Mouse (Mus musculus): ENCODE measurements around the gene Adgre1. TPM values are rescaled to one million over a fixed set of nuclear protein-coding genes. Genes with fewer than 3 reads are reported as not detected.
A peak's percentile ranks its signal among the peaks of the same experiment; 100 is the strongest.

Adgre1 gene
- polyA plus RNA-seq, 1 experiment from 2014 or later: 1.3 TPM

DNA sequence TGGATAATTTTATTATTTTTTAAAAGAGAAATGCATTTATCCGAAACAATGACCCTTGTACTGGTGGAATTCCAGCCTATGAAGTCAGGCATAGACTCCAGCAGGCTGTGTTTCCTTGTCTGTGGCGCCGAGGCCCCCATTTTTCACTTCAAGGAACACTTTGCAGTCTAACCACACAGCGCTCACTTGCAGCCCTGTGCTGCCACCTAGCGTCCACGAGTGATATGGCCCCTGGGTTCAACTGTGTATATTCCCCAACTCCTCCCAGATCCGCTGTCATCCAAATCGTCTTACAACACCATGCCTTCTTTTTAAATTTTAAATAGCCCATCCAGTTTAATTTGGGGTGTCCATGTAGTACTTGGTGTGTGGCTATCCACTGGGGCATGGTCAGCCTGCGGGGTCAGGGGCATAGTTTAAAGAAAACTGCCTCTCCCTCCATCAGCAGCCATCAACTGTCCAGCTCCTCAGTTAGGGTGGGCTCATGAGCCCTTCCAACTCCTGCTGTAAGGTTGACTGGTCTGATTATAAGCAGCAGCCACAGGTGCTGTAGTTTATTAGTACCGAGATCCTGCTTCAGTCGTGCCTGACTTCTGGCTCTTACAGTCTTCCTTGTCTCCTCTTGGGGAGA lies 22.7 kb upstream of the Adgre1 start:
- 15% methylated on average over 11 of the region's 11 CpGs for WGBS
- H3K27me3 ChIP-seq (ENCODE audit: control insufficient read depth, insufficient read depth, low read length): no peaks in the 10 kb centered on the region
- H3K36me3 ChIP-seq (ENCODE audit: control insufficient read depth, insufficient read depth, low read length): no peaks in the 10 kb centered on the region
- H3K4me1 ChIP-seq (ENCODE audit: control insufficient read depth, insufficient read depth, low read length): no peaks in the 10 kb centered on the region
- H3K9me3 ChIP-seq (ENCODE audit: control insufficient read depth, low read length): no peaks in the 10 kb centered on the region
- H3K4me3 ChIP-seq (ENCODE audit: low read depth, low read length): no peak overlapping the region
- no peak overlapping the region for H3K27ac ChIP-seq (replicated peaks; ENCODE audit: low read depth, low read length)
- no peak overlapping the region for H3K4me2 ChIP-seq (ENCODE audit: low read depth, severe bottlenecking)
- no peak overlapping the region for H3K9ac ChIP-seq (ENCODE audit: low read length)
- DNase-seq (ENCODE audit: low spot score) (peak; percentile 95), ATAC-seq (ENCODE audit: insufficient number of reproducible peaks, low FRiP score, low TSS enrichment, low read depth) (peak; percentile 66)

DNA sequence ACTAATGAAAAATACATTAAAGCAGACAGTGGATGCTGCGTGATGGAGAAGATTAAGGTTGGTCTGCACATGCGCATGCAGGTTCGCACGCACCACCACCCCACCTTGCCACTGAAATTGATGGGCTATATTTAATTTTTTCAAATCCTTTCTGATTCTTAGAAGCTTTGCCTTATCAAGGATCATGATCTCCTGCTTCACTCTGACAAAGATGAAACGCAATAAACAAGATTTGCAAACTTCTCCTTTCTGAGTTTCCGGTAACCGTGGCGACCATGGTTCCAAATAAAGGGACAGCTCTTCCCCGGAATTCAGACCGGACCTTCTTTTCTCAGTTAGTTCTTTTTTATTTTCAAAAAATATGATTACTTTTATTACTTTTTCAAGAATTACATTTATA lies 20.5 kb upstream of the Adgre1 start:
- H3K9me3 ChIP-seq (ENCODE audit: control insufficient read depth, low read length): no peaks in the 10 kb centered on the region; the same call in 1 of the 2 replicates
- no peak for DNase-seq (ENCODE audit: low spot score)
- H3K36me3 ChIP-seq (ENCODE audit: control insufficient read depth, insufficient read depth, low read length): no peaks in the 10 kb centered on the region
- H3K9ac ChIP-seq (ENCODE audit: low read length): no peak overlapping the region
- 93% methylated on average over 10 of the region's 10 CpGs for WGBS
- no peaks in the 10 kb centered on the region for H3K27me3 ChIP-seq (ENCODE audit: control insufficient read depth, insufficient read depth, low read length)
- H3K4me2 ChIP-seq (ENCODE audit: low read depth, severe bottlenecking): no peak overlapping the region
- no peak for ATAC-seq (ENCODE audit: insufficient number of reproducible peaks, low FRiP score, low TSS enrichment, low read depth)
- no peak overlapping the region for H3K4me3 ChIP-seq (ENCODE audit: low read depth, low read length)
- no peaks in the 10 kb centered on the region for H3K4me1 ChIP-seq (ENCODE audit: control insufficient read depth, insufficient read depth, low read length)
- H3K27ac ChIP-seq (replicated peaks; ENCODE audit: low read depth, low read length): no peak overlapping the region

DNA sequence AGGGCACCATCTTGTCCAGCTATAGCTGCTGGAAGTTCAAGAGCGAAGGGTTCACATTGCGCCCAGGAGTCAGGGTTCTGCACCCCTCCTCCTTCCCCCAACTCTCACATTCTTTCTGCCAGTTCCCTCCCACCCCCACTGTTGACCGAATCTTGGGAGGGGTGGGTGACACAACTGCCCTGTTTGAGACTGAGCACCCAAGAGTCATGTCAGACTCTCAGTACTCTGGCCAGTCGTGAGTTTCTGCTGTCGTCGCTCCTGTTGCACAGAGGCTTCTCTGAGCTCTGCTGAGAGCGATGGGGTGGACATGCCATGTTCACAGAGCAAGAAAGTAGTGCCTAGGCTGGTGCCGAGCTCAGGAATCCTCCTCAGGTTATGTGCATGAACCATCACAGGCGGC lies 19.2 kb upstream of the Adgre1 start:
- Histone ChIP-seq H3K4me3 (ENCODE audit: low read depth, low read length) (no peak overlapping the region), H3K27ac (replicated peaks; ENCODE audit: low read depth, low read length) (no peak overlapping the region), H3K36me3 (ENCODE audit: control insufficient read depth, insufficient read depth, low read length) (no peaks in the 10 kb centered on the region), H3K4me1 (ENCODE audit: control insufficient read depth, insufficient read depth, low read length) (no peaks in the 10 kb centered on the region), H3K9me3 (ENCODE audit: control insufficient read depth, low read length) (no peaks in the 10 kb centered on the region; the same call in 1 of the 2 replicates), H3K4me2 (ENCODE audit: low read depth, severe bottlenecking) (no peak overlapping the region), H3K9ac (ENCODE audit: low read length) (no peak overlapping the region), H3K27me3 (ENCODE audit: control insufficient read depth, insufficient read depth, low read length) (no peaks in the 10 kb centered on the region)
- DNase-seq (ENCODE audit: low spot score): no peak
- ATAC-seq (ENCODE audit: insufficient number of reproducible peaks, low FRiP score, low TSS enrichment, low read depth): no peak
- 74% methylated on average over 9 of the region's 9 CpGs for WGBS

DNA sequence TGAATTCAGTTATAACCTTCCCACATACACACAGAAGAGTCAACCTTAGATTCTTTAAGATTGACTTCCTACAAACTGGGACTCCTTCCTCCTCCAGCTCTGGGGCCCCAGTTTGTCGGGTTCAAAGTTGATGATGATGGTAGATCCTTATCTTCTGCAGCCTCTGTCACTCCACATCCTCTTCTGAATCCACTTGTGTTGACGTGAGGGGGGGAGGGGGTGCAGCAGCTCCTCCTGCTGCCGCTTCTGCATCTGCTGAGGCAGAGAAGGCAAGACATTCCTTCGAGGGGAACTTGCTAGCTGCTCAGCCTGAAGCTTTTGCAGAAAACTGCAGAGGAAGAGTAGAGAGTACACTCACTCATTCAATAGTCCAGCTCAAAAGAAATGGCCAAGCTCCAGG lies 16.9 kb upstream of the Adgre1 start:
- no peak overlapping the region for H3K4me3 ChIP-seq (ENCODE audit: low read depth, low read length)
- DNase-seq (ENCODE audit: low spot score): no peak
- H3K9me3 ChIP-seq (ENCODE audit: control insufficient read depth, low read length): no peaks in the 10 kb centered on the region; the same call in 1 of the 2 replicates
- no peaks in the 10 kb centered on the region for H3K27me3 ChIP-seq (ENCODE audit: control insufficient read depth, insufficient read depth, low read length)
- no peak overlapping the region for H3K4me2 ChIP-seq (ENCODE audit: low read depth, severe bottlenecking)
- no peaks in the 10 kb centered on the region for H3K4me1 ChIP-seq (ENCODE audit: control insufficient read depth, insufficient read depth, low read length)
- no peak for ATAC-seq (ENCODE audit: insufficient number of reproducible peaks, low FRiP score, low TSS enrichment, low read depth)
- WGBS: 76% methylated on average over 4 of the region's 4 CpGs
- H3K36me3 ChIP-seq (ENCODE audit: control insufficient read depth, insufficient read depth, low read length): no peaks in the 10 kb centered on the region
- H3K9ac ChIP-seq (ENCODE audit: low read length): no peak overlapping the region
- H3K27ac ChIP-seq (replicated peaks; ENCODE audit: low read depth, low read length): no peak overlapping the region

DNA sequence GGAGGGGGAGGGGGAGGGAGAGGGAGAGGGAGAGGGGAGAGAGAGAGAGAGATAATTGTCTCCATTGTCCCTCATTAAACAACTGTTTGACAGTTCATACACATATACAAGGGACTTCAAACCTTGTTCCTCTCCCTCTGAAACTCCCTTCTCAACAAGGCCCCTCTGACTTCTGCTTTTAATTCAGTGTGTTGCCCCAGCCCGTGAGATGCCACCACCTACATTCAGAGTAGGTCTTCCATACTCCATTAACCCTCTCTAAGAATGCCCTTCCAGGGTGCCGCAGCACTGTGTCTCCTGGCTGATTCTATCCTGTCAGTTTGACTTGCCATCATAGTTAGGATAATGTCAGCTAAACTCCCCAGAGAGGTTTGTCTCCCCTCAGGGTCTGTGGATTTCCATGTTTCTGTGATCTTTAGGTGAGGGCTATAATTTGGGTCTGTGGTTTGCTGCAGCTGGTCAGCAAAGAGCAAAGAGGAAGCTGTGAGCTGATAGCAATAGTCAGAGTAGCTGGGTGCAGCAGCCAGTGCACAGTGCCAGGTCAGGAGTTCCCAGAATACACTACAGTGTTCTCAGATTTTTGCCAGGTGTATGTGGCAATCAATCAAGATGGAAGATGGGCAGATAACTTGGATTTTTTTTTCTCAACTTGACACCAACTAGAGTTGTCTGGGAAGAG lies 14.3 kb upstream of the Adgre1 start:
- Histone ChIP-seq H3K27ac (replicated peaks; ENCODE audit: low read depth, low read length) (no peak overlapping the region), H3K27me3 (ENCODE audit: control insufficient read depth, insufficient read depth, low read length) (no peaks in the 10 kb centered on the region), H3K4me1 (ENCODE audit: control insufficient read depth, insufficient read depth, low read length) (no peaks in the 10 kb centered on the region), H3K36me3 (ENCODE audit: control insufficient read depth, insufficient read depth, low read length) (no peaks in the 10 kb centered on the region), H3K9ac (ENCODE audit: low read length) (no peak overlapping the region), H3K4me2 (ENCODE audit: low read depth, severe bottlenecking) (no peak overlapping the region), H3K4me3 (ENCODE audit: low read depth, low read length) (no peak overlapping the region), H3K9me3 (ENCODE audit: control insufficient read depth, low read length) (no peaks in the 10 kb centered on the region; the same call in 1 of the 2 replicates)
- DNase-seq (ENCODE audit: low spot score) (no peak), ATAC-seq (ENCODE audit: insufficient number of reproducible peaks, low FRiP score, low TSS enrichment, low read depth) (no peak)
- WGBS: 75% methylated on average over 2 of the region's 2 CpGs

DNA sequence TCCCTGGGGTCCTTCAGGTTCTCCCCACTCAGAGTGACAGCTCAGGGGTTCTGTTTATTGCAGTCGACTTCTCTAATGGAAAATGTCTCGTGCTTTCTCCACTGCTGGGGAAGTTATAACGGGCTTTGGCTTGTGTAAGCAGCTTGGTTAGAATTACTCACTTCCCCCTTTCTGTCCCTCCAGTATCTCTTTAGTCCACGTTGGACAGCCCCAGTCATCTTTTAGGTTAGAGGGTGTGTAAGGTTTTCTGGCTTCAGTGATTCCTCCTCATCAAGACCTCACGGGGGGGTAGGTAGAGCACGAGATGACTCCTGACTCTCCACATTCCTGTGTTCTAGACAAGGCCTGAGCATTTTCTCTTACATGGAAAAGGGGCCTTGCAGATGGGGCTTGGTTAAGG lies 11.5 kb upstream of the Adgre1 start:
- H3K4me1 ChIP-seq (ENCODE audit: control insufficient read depth, insufficient read depth, low read length): no peaks in the 10 kb centered on the region
- no peaks in the 10 kb centered on the region for H3K27me3 ChIP-seq (ENCODE audit: control insufficient read depth, insufficient read depth, low read length)
- H3K36me3 ChIP-seq (ENCODE audit: control insufficient read depth, insufficient read depth, low read length): no peaks in the 10 kb centered on the region
- WGBS: 76% methylated on average over 6 of the region's 6 CpGs
- ATAC-seq (ENCODE audit: insufficient number of reproducible peaks, low FRiP score, low TSS enrichment, low read depth): no peak
- no peak overlapping the region for H3K27ac ChIP-seq (replicated peaks; ENCODE audit: low read depth, low read length)
- no peak overlapping the region for H3K9ac ChIP-seq (ENCODE audit: low read length)
- H3K4me3 ChIP-seq (ENCODE audit: low read depth, low read length): no peak overlapping the region
- H3K4me2 ChIP-seq (ENCODE audit: low read depth, severe bottlenecking): no peak overlapping the region
- no peak for DNase-seq (ENCODE audit: low spot score)
- H3K9me3 ChIP-seq (ENCODE audit: control insufficient read depth, low read length): no peaks in the 10 kb centered on the region; the same call in 1 of the 2 replicates

DNA sequence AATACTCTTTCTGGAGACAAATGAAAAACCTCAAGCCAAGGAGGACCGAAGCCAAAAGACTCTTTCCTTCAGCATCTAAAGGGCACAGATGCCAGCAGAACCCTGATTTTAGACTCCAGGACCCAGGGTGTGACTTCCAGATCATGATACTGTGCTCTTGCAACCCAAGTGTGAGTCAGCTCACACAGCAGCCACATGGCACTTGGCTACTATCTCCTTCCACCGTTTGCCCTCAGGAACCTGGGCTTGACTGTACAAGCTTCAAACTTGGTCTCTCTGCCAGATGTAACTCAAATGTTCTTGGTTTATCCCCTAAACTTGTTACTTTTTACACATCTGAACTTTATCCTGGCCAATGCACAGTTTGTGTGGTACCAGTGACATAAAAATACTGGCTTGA lies 10.7 kb upstream of the Adgre1 start:
- H3K4me2 ChIP-seq (ENCODE audit: low read depth, severe bottlenecking): no peak overlapping the region
- H3K27ac ChIP-seq (replicated peaks; ENCODE audit: low read depth, low read length): no peak overlapping the region
- DNase-seq (ENCODE audit: low spot score): no peak
- H3K27me3 ChIP-seq (ENCODE audit: control insufficient read depth, insufficient read depth, low read length): no peaks in the 10 kb centered on the region
- no peaks in the 10 kb centered on the region for H3K9me3 ChIP-seq (ENCODE audit: control insufficient read depth, low read length)
- no peaks in the 10 kb centered on the region for H3K36me3 ChIP-seq (ENCODE audit: control insufficient read depth, insufficient read depth, low read length)
- H3K4me1 ChIP-seq (ENCODE audit: control insufficient read depth, insufficient read depth, low read length): no peaks in the 10 kb centered on the region
- WGBS: 86% methylated on average over 2 of the region's 2 CpGs
- no peak overlapping the region for H3K4me3 ChIP-seq (ENCODE audit: low read depth, low read length)
- ATAC-seq (ENCODE audit: insufficient number of reproducible peaks, low FRiP score, low TSS enrichment, low read depth): no peak
- no peak overlapping the region for H3K9ac ChIP-seq (ENCODE audit: low read length)

DNA sequence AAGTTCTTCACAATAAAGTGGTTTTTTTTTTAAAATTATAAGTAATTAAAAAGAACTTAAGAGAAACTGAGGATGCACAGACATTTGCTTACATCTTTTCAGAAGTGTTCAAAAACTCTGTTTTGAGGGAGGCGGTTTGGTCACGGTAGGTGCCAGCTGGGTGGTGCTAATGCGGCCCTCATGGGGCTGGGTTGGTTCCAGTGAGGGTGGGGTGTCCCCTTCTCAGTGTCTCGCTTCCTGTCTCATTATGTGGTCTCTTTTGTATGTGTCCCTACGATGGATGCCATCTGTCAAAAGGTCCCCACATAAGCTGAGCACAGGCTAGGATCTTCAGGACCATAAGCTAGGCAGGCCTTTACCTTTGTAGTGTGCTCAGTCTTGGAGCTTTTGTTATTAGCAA lies 9.4 kb upstream of the Adgre1 start:
- DNase-seq (ENCODE audit: low spot score) (no peak), ATAC-seq (ENCODE audit: insufficient number of reproducible peaks, low FRiP score, low TSS enrichment, low read depth) (no peak)
- H3K4me1 ChIP-seq (ENCODE audit: control insufficient read depth, insufficient read depth, low read length): no peaks in the 10 kb centered on the region
- no peak overlapping the region for H3K4me3 ChIP-seq (ENCODE audit: low read depth, low read length)
- no peaks in the 10 kb centered on the region for H3K36me3 ChIP-seq (ENCODE audit: control insufficient read depth, insufficient read depth, low read length)
- H3K27me3 ChIP-seq (ENCODE audit: control insufficient read depth, insufficient read depth, low read length): no peaks in the 10 kb centered on the region
- 81% methylated on average over 5 of the region's 5 CpGs for WGBS
- H3K4me2 ChIP-seq (ENCODE audit: low read depth, severe bottlenecking): no peak overlapping the region
- H3K9me3 ChIP-seq (ENCODE audit: control insufficient read depth, low read length): no peaks in the 10 kb centered on the region
- no peak overlapping the region for H3K27ac ChIP-seq (replicated peaks; ENCODE audit: low read depth, low read length)
- H3K9ac ChIP-seq (ENCODE audit: low read length): no peak overlapping the region

All from limb, embryonic 11.5 days (tissue).